Mouse (Mus musculus) forebrain, embryonic 11.5 days (tissue): ENCODE results near the gene Galnt15. TPM values are rescaled to one million over a fixed set of nuclear protein-coding genes. Genes with fewer than 3 reads are reported as not detected.
A peak's percentile ranks its signal among the peaks of the same experiment; 100 is the strongest.
"Not testable (repeated sequence)": the region's sequence is repeated elsewhere in the genome, so short reads cannot be mapped to it uniquely, and the experiment has no call there.

Experiments
- ATAC-seq: fragments of 200-750 bp; cut with Nextera tagmentation; replicated peaks from 2 replicates; pipeline ENCODE4 v1.8.0; 2017; ENCODE audit warnings: moderate TSS enrichment; ENCODE audit not compliant: low FRiP score
- DNase-seq: peaks from one replicate; pipeline ENCODE4 v3.0.0-alpha.2; 2017; ENCODE audit warnings: low spot score
- H3K27ac ChIP-seq: fragments of 300-500 bp; sonication (generic); 2 replicates; pipeline ENCODE4 v1.5.1; 2014; ENCODE audit warnings: low read depth, low read length
- H3K27me3 ChIP-seq: fragments of 300-500 bp; sonication (generic); 2 replicates; pipeline ENCODE4 v1.6.1; 2014; ENCODE audit warnings: mild to moderate bottlenecking, low read length, mixed read lengths; ENCODE audit not compliant: control insufficient read depth, insufficient read depth
- H3K36me3 ChIP-seq: fragments of 300-500 bp; sonication (generic); 2 replicates; pipeline ENCODE4 v1.6.1; 2014; ENCODE audit warnings: mild to moderate bottlenecking, low read length, moderate library complexity, mixed read lengths; ENCODE audit not compliant: control insufficient read depth, insufficient read depth
- H3K4me1 ChIP-seq: fragments of 300-500 bp; sonication (generic); replicated peaks from 2 replicates; pipeline ENCODE4 v1.6.1; 2014; ENCODE audit warnings: low read length, mixed read lengths; ENCODE audit not compliant: control insufficient read depth, insufficient read depth
- H3K4me2 ChIP-seq: fragments of 300-500 bp; sonication (generic); 2 replicates; pipeline ENCODE4 v1.6.1; 2014; ENCODE audit warnings: low read depth, mild to moderate bottlenecking, low read length, moderate library complexity, mixed read lengths; ENCODE audit not compliant: severe bottlenecking
- H3K4me3 ChIP-seq: fragments of 300-500 bp; sonication (generic); 2 replicates; pipeline ENCODE4 v1.5.1; 2014; ENCODE audit warnings: low read depth, low read length
- H3K9ac ChIP-seq: fragments of 300-500 bp; sonication (generic); 2 replicates; pipeline ENCODE4 v1.6.1; 2014; ENCODE audit warnings: low read length
- H3K9me3 ChIP-seq: fragments of 300-500 bp; sonication (generic); 2 replicates; pipeline ENCODE4 v1.6.1; 2016; ENCODE audit warnings: low read length, mixed read lengths; ENCODE audit not compliant: control insufficient read depth
- WGBS: fragments of 180-500 bp; shearing (Covaris S2); extraction: QIAGEN DNeasy Blood & Tissue Kit; methylation state at CpG from one replicate; pipeline ENCODE4 v1.1.7; 2014; 5-methylcytosine and 5-hydroxymethylcytosine counted together
- polyA plus RNA-seq: library from polyadenylated mRNA; unstranded; fragments of >200 nt; fragmentation: Nextera tagmentation; extraction: Ambion mirVana; gene quantifications from 2 replicates; pipeline ENCODE4 v1.2.1, GENCODE M21; 2014

Galnt15 gene
- polyA plus RNA-seq, 1 experiment from 2014 or later, result 0.05 TPM

DNA sequence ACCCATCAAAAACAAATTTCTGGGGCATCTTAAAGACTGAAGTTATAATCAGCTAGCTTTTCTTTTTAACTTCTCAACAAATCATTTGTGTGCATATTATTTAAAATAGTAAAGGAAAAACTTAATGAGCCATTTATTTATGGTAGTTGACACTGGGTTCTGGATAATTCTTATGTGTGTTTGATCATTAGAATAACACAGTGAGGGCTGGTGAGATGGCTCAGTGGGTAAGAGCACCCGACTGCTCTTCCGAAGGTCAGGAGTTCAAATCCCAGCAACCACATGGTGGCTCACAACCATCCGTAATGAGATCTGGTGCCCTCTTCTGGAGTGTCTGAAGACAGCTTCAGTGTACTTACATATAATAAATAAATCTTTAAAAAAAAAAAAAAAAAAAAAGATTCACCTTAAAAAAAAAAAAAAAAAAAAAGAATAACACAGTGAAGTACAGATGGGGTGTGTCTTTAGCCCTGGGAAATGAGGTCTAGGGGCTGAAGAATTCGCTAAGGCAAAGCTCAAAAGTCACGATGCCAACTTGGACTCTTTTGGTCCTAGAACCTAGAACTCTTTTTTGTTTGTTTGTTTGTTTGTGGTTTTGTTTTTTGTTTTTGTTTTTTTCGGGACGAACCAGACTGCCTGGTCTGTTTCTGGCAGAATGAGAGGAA is 58.9 kb downstream of the Galnt15 start:
- not testable (repeated sequence) for DNase-seq, H3K9me3 ChIP-seq, H3K4me3 ChIP-seq, H3K27me3 ChIP-seq, H3K4me1 ChIP-seq, H3K9ac ChIP-seq, H3K27ac ChIP-seq, H3K36me3 ChIP-seq, H3K4me2 ChIP-seq, ATAC-seq
- WGBS, result 88% methylated on average over 7 of the region's 7 CpGs

DNA sequence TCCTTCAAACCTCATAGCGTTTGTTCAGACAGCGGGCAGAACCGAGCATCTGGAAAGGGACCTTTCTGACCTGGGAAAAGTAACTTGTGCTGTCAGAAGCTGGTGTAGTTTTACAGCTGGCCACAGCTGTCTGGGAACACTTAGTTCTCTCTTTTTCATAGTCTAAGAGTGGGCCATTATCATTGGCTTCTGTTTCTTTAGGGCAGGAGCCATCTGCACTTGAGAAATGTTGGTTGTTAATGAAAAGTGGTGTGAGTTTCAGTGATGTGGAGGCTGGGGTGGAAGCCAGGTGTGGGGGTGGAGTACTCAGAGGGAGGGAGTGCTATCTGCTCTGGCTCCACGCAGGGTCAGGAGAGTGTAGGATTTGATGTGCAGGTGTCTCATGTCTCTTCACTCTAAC is 62.3 kb downstream of the Galnt15 start:
- ATAC-seq (no peak), DNase-seq (peak; percentile 42)
- H3K27me3 ChIP-seq, result no peaks in the 10 kb centered on the region
- no peak overlapping the region for H3K27ac ChIP-seq
- no peaks in the 10 kb centered on the region; the same call in 1 of the 2 replicates for H3K36me3 ChIP-seq
- no peaks in the 10 kb centered on the region for H3K4me1 ChIP-seq
- no peak overlapping the region for H3K4me3 ChIP-seq
- no peaks in the 10 kb centered on the region for H3K9me3 ChIP-seq
- H3K9ac ChIP-seq, result no peak overlapping the region
- no peak overlapping the region for H3K4me2 ChIP-seq
- WGBS, result 81% methylated on average over 4 of the region's 4 CpGs

DNA sequence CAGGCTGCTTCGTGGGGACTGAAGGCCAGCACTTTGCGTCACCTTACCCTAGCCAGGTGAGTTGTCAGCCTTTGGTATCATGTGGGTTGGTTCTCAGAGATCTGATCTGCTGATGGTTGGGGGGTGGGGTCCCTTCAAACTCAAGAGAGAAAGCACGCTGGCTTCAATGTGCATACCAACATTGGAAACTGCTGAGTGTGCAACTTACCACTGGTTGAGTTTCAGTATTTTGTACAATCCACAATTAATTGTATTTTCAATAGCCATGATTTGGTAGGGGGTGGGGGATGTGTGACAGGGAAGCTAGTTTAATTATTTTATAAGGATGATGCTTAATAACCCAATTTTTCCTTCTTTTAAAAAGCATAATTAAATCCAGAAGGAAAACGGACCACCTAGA is 62.9 kb downstream of the Galnt15 start:
- Histone ChIP-seq H3K9me3 (no peaks in the 10 kb centered on the region), H3K9ac (no peak overlapping the region), H3K4me1 (no peaks in the 10 kb centered on the region), H3K36me3 (no peaks in the 10 kb centered on the region; the same call in 1 of the 2 replicates), H3K27ac (no peak overlapping the region), H3K4me3 (no peak overlapping the region), H3K4me2 (no peak overlapping the region), H3K27me3 (no peaks in the 10 kb centered on the region)
- 86% methylated on average over 4 of the region's 4 CpGs for WGBS
- no peak for DNase-seq
- no peak for ATAC-seq

DNA sequence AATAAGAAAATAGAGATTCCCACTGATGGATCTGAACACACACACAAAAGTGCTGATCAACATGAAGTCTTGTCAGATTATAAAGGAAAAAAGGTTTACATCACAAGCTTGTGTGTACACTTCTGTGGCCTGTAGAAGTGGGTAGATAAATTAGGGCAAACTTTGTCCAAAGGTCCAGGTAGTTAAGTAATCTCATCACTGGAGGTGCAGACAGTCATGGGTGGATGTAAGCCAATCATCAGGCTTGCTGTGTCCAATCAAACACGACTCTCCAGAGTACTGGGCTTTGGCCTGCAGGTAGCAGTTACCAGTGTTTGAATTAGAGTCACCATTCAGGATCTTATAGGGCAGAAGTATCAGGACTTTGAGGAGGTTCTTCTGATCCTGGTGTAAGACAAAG is 64.2 kb downstream of the Galnt15 start:
- no peaks in the 10 kb centered on the region for H3K27me3 ChIP-seq
- no peaks in the 10 kb centered on the region; the same call in 1 of the 2 replicates for H3K36me3 ChIP-seq
- ATAC-seq (no peak), DNase-seq (no peak)
- no peak overlapping the region for H3K4me2 ChIP-seq
- H3K4me3 ChIP-seq, result no peak overlapping the region
- 68% methylated on average over 1 of the region's 1 CpGs for WGBS
- no peaks in the 10 kb centered on the region for H3K9me3 ChIP-seq
- H3K9ac ChIP-seq, result no peak overlapping the region
- no peak overlapping the region for H3K27ac ChIP-seq
- no peaks in the 10 kb centered on the region for H3K4me1 ChIP-seq

DNA sequence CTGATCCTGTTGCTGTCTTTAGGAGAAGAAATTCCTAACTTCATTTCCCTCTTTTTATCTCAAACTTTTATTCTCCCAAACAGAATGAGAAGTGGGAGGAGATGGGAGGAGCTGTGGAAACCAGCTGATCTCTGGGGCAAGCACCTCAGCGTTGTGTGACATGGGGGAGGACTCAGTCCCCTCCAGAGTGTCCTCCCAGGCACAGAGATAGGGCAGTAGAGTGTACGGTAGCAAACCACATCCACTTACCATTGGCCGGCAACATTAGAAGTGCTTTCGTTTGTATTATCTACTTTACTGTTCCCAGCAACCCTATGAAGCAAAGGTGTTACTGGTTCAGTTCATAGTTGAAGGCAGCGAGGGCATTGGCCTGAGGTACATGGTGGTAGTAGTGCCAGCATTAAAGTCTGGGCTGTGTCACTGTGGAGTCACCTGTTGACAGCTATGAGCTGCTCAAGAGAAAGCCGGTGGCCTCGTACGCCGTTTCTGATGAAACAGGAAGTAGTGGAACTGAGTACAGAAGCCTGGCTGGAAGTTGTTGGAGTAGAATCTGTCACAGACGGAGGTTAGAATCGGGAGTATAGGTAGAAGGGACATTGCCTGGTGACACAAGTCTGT is 64.8 kb downstream of the Galnt15 start:
- no peaks in the 10 kb centered on the region; the same call in 1 of the 2 replicates for H3K36me3 ChIP-seq

DNA sequence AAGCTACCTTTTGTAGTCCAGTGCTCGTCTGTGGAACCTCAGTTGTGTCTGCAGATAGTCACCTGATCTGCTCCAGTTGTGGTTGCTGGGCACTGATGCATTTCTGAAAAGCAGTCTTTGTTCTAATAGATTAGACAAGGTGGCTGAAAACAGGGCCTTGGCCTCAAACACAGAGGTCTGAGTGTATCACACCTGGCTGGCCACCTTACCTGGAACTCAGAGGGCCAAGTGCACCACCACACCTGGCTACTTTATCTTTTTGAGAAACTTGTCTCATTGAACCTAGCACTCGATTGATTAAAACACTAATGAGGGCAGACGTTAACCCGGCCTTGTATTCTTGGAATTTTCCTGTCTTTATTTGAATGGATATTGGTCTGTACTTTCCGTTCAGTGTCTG is 66.9 kb downstream of the Galnt15 start:
- Histone ChIP-seq H3K4me1 (no peaks in the 10 kb centered on the region), H3K9ac (no peak overlapping the region), H3K9me3 (no peaks in the 10 kb centered on the region), H3K4me3 (no peak overlapping the region), H3K36me3 (peaks cover 5% of the 10 kb centered on the region), H3K4me2 (no peak overlapping the region), H3K27ac (no peak overlapping the region), H3K27me3 (no peaks in the 10 kb centered on the region)
- ATAC-seq (no peak), DNase-seq (no peak)
- WGBS, result 87% methylated on average over 5 of the region's 5 CpGs

More for the DNA sequence above, 64.8 kb downstream of the Galnt15 start:
- Histone ChIP-seq H3K4me1 (no peaks in the 10 kb centered on the region), H3K9ac (no peak overlapping the region), H3K27me3 (no peaks in the 10 kb centered on the region), H3K9me3 (no peaks in the 10 kb centered on the region), H3K4me2 (no peak overlapping the region), H3K27ac (no peak overlapping the region), H3K4me3 (no peak overlapping the region)
- WGBS, result 92% methylated on average over 11 of the region's 11 CpGs
- DNase-seq, result peak; percentile 27
- ATAC-seq, result no peak

DNA sequence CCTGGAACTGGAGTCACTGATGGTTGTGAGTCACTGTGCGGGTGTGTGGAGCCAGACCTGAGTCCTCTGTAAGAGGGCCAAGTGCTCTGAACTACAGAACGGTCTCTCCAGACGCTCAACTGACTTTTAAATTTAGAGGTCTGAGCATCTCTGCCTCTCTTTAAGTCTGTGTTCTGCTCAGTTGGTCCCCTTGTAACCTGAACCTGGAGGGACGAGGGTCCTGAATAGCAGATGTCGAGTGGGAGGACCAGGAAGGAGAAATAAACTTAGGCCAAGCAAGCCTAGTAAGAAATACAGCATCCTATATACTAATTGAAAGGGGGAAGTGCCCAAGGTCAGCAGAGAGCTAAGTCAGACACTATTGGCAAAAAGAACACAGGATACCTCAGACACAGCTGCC is 68.0 kb downstream of the Galnt15 start:
- Histone ChIP-seq H3K9ac (no peak overlapping the region), H3K27me3 (no peaks in the 10 kb centered on the region), H3K9me3 (no peaks in the 10 kb centered on the region), H3K4me1 (no peaks in the 10 kb centered on the region), H3K36me3 (peaks cover 5% of the 10 kb centered on the region), H3K4me3 (no peak overlapping the region), H3K4me2 (no peak overlapping the region), H3K27ac (no peak overlapping the region)
- WGBS, result 84% methylated on average over 5 of the region's 5 CpGs
- DNase-seq (peak; percentile 37), ATAC-seq (no peak)

DNA sequence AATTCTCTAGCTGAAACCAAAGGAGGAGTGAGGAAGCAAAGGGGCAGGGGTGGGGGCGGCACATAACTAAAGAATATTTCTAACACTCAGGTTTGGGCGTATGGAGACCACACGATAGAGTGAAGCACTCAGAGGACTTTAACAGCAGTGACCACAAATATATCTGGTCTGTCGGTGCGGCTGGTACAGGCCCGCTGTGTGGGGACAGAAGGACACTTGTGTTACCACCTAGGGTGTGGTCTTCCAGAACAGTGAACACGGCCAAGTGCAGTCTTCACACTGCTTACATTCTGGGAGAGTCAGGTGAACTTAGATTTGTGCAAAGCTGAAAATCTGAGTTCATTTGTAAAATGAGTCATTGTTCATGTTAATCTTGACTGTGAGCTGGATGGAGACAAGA is 68.9 kb downstream of the Galnt15 start:
- DNase-seq (peak; percentile 7), ATAC-seq (no peak)
- Histone ChIP-seq H3K36me3 (peaks cover 5% of the 10 kb centered on the region), H3K4me2 (no peak overlapping the region), H3K27ac (no peak overlapping the region), H3K4me3 (no peak overlapping the region), H3K4me1 (no peaks in the 10 kb centered on the region), H3K27me3 (no peaks in the 10 kb centered on the region), H3K9ac (no peak overlapping the region), H3K9me3 (no peaks in the 10 kb centered on the region)
- WGBS, result 95% methylated on average over 7 of the region's 7 CpGs

DNA sequence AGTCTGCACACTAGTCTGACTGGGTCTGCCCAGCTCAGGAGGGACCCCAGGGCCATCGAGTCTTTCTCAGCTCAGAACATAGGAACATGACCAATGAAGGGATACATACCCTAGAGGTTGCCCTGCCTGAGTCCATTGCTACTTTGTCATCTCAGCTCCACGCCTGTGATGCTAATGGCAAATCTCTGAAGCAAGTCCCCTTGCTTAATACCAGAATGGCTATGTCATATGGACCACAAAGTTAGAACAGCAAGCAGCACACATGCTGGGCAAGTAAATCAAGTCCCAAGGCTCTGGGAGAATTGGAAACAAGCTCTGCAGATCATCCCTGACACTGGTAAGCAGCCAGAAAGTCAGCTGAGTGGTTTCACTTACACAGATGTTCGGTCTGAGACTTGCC is 70.2 kb downstream of the Galnt15 start:
- Histone ChIP-seq H3K9me3 (no peaks in the 10 kb centered on the region), H3K27ac (no peak overlapping the region), H3K4me2 (no peak overlapping the region), H3K27me3 (no peaks in the 10 kb centered on the region), H3K36me3 (peaks cover 5% of the 10 kb centered on the region), H3K9ac (no peak overlapping the region), H3K4me3 (no peak overlapping the region), H3K4me1 (no peaks in the 10 kb centered on the region)
- ATAC-seq, result no peak
- peak; percentile 35 for DNase-seq
- WGBS, result 97% methylated on average over 3 of the region's 3 CpGs
